Mouse (Mus musculus) lung, adult 2 months (tissue): ENCODE measurements around the gene Ace2. TPM values are rescaled to one million over a fixed set of nuclear protein-coding genes. Genes with fewer than 3 reads are reported as not detected.
A peak's percentile ranks its signal among the peaks of the same experiment; 100 is the strongest.

ENCODE experiments used
- DNase-seq: peaks from one replicate; pipeline ENCODE4 v3.0.0; 2022
- H3K4me1 ChIP-seq: fragments of 200-500 bp; 2 replicates; pipeline ENCODE4 v1.6.1; 2011; ENCODE audit warnings: low read length; ENCODE audit not compliant: control insufficient read depth, insufficient read depth
- H3K4me3 ChIP-seq: fragments of 200-500 bp; replicated peaks from 2 replicates; pipeline ENCODE3; 2011; ENCODE audit warnings: low read depth, mild to moderate bottlenecking, control low read depth, low read length; ENCODE audit errors: extremely low read depth
- CTCF ChIP-seq: fragments of 200-500 bp; IDR thresholded peaks from 2 replicates; pipeline ENCODE4 v1.5.1; 2011; ENCODE audit warnings: mild to moderate bottlenecking, low read length, control low read depth; ENCODE audit not compliant: insufficient read depth
- POLR2A ChIP-seq: fragments of 200-500 bp; IDR thresholded peaks from 2 replicates; pipeline ENCODE4 v1.6.1; 2011; ENCODE audit warnings: low read depth, mild to moderate bottlenecking, control low read depth, low read length, borderline replicate concordance; ENCODE audit errors: extremely low read depth
- WGBS: fragments of 180-500 bp; shearing (Covaris S2); methylation state at CpG from one replicate; pipeline ENCODE4 v1.1.7; 2018; 5-methylcytosine and 5-hydroxymethylcytosine counted together
- polyA plus RNA-seq: library from polyadenylated mRNA; depleted of rRNA; stranded (reverse); fragments of >200 nt; gene quantifications from 2 replicates; pipeline ENCODE4 v1.2.3, GENCODE M21; 2012

Gene Ace2
- polyA plus RNA-seq, 1 experiment, result 3.3 TPM

- H3K4me3 ChIP-seq, result no peak overlapping the region
- TF ChIP-seq POLR2A, result no peak
- TF ChIP-seq CTCF, result no peak
- H3K4me1 ChIP-seq, result no peaks in the 10 kb centered on the region
- 79% methylated on average over 3 of the region's 3 CpGs for WGBS
- DNase-seq, result no peak
Observed at GRCm38 (mm10) chrX:164133531-164133930, 5.6 kb upstream of the Ace2 start.

GRCm38 (mm10) chrX:164135304-164135818 lies 3.8 kb upstream of the Ace2 start:
- no peak for TF ChIP-seq CTCF
- TF ChIP-seq POLR2A, result no peak
- 80% methylated on average over 4 of the region's 4 CpGs for WGBS
- Histone ChIP-seq H3K4me3 (no peak overlapping the region), H3K4me1 (no peaks in the 10 kb centered on the region)
- no peak for DNase-seq

GRCm38 (mm10) chrX:164145463-164146250 lies 6.5 kb downstream of the Ace2 start:
- peak; percentile 4 for DNase-seq
- H3K4me3 ChIP-seq, result no peak overlapping the region
- 57% methylated on average over 6 of the region's 6 CpGs for WGBS
- H3K4me1 ChIP-seq, result no peaks in the 10 kb centered on the region
- TF ChIP-seq CTCF, result no peak
- TF ChIP-seq POLR2A, result no peak

GRCm38 (mm10) chrX:164152703-164153102 lies 13.6 kb downstream of the Ace2 start:
- DNase-seq, result no peak
- TF ChIP-seq CTCF (no peak), POLR2A (no peak)
- WGBS, result 59% methylated on average over 2 of the region's 2 CpGs
- H3K4me3 ChIP-seq, result no peak overlapping the region
- no peaks in the 10 kb centered on the region for H3K4me1 ChIP-seq

- TF ChIP-seq CTCF, result no peak
- Histone ChIP-seq H3K4me1 (no peaks in the 10 kb centered on the region), H3K4me3 (no peak overlapping the region)
- DNase-seq, result no peak
Observed at GRCm38 (mm10) chrX:164153606-164154005, 14.5 kb downstream of the Ace2 start.

- Histone ChIP-seq H3K4me1 (no peaks in the 10 kb centered on the region), H3K4me3 (no peak overlapping the region)
- no peak for DNase-seq
- 77% methylated on average over 5 of the region's 5 CpGs for WGBS
- TF ChIP-seq POLR2A, result no peak
- TF ChIP-seq CTCF, result no peak
Observed at GRCm38 (mm10) chrX:164154594-164154993, 15.5 kb downstream of the Ace2 start.

GRCm38 (mm10) chrX:164164681-164165080 lies 25.5 kb downstream of the Ace2 start:
- Histone ChIP-seq H3K4me3 (no peak overlapping the region), H3K4me1 (no peaks in the 10 kb centered on the region)
- WGBS, result 78% methylated on average over 1 of the region's 1 CpGs
- DNase-seq, result no peak
- TF ChIP-seq CTCF, result no peak
- no peak for TF ChIP-seq POLR2A

GRCm38 (mm10) chrX:164171034-164171433 lies 31.9 kb downstream of the Ace2 start:
- DNase-seq, result no peak
- Histone ChIP-seq H3K4me3 (no peak overlapping the region), H3K4me1 (no peaks in the 10 kb centered on the region)
- no peak for TF ChIP-seq CTCF
- no peak for TF ChIP-seq POLR2A
- 57% methylated on average over 2 of the region's 2 CpGs for WGBS

GRCm38 (mm10) chrX:164173880-164174279 lies 34.7 kb downstream of the Ace2 start:
- H3K4me3 ChIP-seq, result no peak overlapping the region
- DNase-seq, result no peak
- 82% methylated on average over 4 of the region's 4 CpGs for WGBS
- TF ChIP-seq POLR2A, result no peak
- no peak for TF ChIP-seq CTCF
- no peaks in the 10 kb centered on the region for H3K4me1 ChIP-seq

- TF ChIP-seq POLR2A (no peak), CTCF (no peak)
- Histone ChIP-seq H3K4me1 (no peaks in the 10 kb centered on the region), H3K4me3 (no peak overlapping the region)
- no peak for DNase-seq
- 94% methylated on average over 1 of the region's 1 CpGs for WGBS
Observed at GRCm38 (mm10) chrX:164175311-164175710, 36.2 kb downstream of the Ace2 start.

GRCm38 (mm10) chrX:164175780-164176179 lies 36.6 kb downstream of the Ace2 start:
- DNase-seq, result no peak
- H3K4me1 ChIP-seq, result no peaks in the 10 kb centered on the region
- 65% methylated on average over 2 of the region's 2 CpGs for WGBS
- H3K4me3 ChIP-seq, result no peak overlapping the region
- TF ChIP-seq POLR2A (no peak), CTCF (no peak)

- 77% methylated on average over 2 of the region's 2 CpGs for WGBS
- Histone ChIP-seq H3K4me1 (no peaks in the 10 kb centered on the region), H3K4me3 (no peak overlapping the region)
- DNase-seq, result no peak
- TF ChIP-seq CTCF, result no peak
- no peak for TF ChIP-seq POLR2A
Observed at GRCm38 (mm10) chrX:164178856-164179255, 39.7 kb downstream of the Ace2 start.
